Mouse (Mus musculus) lung, adult 2 months (tissue): ENCODE data around the gene Kcns3. TPM values are rescaled to one million over a fixed set of nuclear protein-coding genes. Genes with fewer than 3 reads are reported as not detected.
A peak's percentile ranks its signal among the peaks of the same experiment; 100 is the strongest.

Source experiments
- DNase-seq: peaks from one replicate; pipeline ENCODE4 v3.0.0; 2022
- H3K4me1 ChIP-seq: fragments of 200-500 bp; 2 replicates; pipeline ENCODE4 v1.6.1; 2011; ENCODE audit warnings: low read length; ENCODE audit not compliant: control insufficient read depth, insufficient read depth
- H3K4me3 ChIP-seq: fragments of 200-500 bp; replicated peaks from 2 replicates; pipeline ENCODE3; 2011; ENCODE audit warnings: low read depth, mild to moderate bottlenecking, control low read depth, low read length; ENCODE audit errors: extremely low read depth
- CTCF ChIP-seq: fragments of 200-500 bp; IDR thresholded peaks from 2 replicates; pipeline ENCODE4 v1.5.1; 2011; ENCODE audit warnings: mild to moderate bottlenecking, low read length, control low read depth; ENCODE audit not compliant: insufficient read depth
- POLR2A ChIP-seq: fragments of 200-500 bp; IDR thresholded peaks from 2 replicates; pipeline ENCODE4 v1.6.1; 2011; ENCODE audit warnings: low read depth, mild to moderate bottlenecking, control low read depth, low read length, borderline replicate concordance; ENCODE audit errors: extremely low read depth
- WGBS: fragments of 180-500 bp; shearing (Covaris S2); methylation state at CpG from one replicate; pipeline ENCODE4 v1.1.7; 2018; 5-methylcytosine and 5-hydroxymethylcytosine counted together
- polyA plus RNA-seq: library from polyadenylated mRNA; depleted of rRNA; stranded (reverse); fragments of >200 nt; gene quantifications from 2 replicates; pipeline ENCODE4 v1.2.3, GENCODE M21; 2012; rRNA removed

Kcns3 gene
- 8.2 and 10.0 TPM in 2 replicates for polyA plus RNA-seq

DNA sequence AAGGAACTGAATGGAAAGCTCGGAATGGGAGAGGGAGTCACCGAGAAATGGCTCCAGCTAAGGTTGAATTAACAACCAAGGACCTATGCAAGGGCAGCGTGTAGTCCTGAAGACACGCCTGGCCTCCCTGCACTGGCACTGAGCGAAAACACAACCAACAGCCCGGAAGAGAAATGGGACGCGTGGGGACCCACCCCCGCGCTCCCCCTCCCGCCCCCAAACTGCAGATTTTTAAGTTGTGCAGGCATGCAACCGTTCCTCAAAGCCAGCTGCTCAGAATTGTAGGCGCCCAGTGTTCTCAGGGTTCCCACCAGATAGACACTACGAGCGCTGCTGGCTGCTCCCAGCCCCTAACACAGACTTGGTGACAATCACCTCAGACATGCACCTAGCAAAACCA is at the start of gene Kcns3:
TSS of gene Kcns3 (minus strand) at position 42 of the 400 bp plus-strand sequence.
- WGBS: 32% methylated on average over 15 of the region's 15 CpGs
- DNase-seq: no peak
- Histone ChIP-seq H3K4me1 (no peaks in the 10 kb centered on the region), H3K4me3 (peak within 1 kb of the TSS; percentile 51)
- no peak for TF ChIP-seq CTCF
- TF ChIP-seq POLR2A: no peak

DNA sequence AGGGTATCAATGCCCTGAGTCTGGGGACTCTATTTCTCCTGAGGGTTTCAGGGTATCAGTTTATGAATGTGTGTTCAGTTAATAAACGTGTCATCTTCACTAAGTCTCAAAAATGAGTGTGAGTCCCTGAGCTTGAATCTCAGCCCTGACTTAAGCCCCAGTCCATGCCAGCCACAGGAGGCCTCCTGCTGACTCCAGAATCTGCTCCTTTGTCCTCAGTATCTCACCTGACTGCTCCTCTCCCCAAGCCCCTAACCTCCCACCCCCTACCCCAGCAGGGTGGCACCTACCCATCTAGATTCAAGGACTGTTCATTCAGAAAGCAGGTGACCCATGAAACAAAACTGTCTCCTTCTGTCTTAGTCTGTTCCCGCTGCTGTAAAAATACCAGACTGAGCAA is 47.7 kb upstream of the Kcns3 start:
- no peak for TF ChIP-seq POLR2A
- TF ChIP-seq CTCF: no peak
- Histone ChIP-seq H3K4me3 (no peak overlapping the region), H3K4me1 (0 out of 2 replicates have a peak, but pooled peaks cover 2% of the 10 kb centered on the region)
- 71% methylated on average over 2 of the region's 2 CpGs for WGBS
- DNase-seq: no peak

DNA sequence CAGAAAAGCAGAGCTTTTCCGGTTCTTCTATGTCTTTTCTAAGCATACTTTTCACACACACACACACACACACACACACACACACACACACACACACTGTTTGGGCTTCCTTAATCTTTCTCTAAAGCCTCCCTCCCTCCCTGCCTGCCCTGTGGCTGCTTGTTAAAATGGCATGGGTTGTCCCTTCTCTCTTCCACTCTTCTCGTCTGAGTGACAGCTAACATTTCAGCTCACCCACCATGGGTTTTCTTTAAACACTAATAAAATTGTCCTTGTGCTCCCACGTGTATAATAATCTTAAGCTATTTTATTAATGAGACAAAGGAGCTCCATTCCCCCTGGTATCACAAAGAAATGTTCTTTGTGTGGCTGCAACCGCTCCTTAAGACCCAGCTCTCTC is 47.2 kb upstream of the Kcns3 start:
- 55% methylated on average over 4 of the region's 4 CpGs for WGBS
- Histone ChIP-seq H3K4me3 (no peak overlapping the region), H3K4me1 (0 out of 2 replicates have a peak, but pooled peaks cover 2% of the 10 kb centered on the region)
- DNase-seq: no peak
- TF ChIP-seq POLR2A: no peak
- no peak for TF ChIP-seq CTCF

DNA sequence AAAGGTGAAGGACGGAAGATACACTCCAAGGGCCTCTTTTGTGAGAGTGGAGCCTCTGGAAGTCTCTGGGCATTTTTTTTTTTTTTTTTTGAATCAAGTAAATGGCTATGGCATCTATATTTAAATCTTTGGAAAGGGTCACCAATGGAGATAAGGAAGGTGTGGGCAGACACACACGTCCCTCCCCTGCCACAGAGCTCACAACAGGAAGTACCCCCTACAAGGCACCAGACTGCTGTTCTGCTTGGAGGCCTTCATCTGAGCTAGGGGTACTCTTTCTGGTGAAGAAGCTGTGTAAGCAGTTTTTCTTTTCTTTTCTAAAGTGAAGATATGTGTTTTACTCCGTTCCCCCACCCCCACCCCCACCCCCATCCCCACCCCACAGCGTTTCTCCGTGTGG is 46.0 kb upstream of the Kcns3 start:
- DNase-seq: no peak
- Histone ChIP-seq H3K4me1 (0 out of 2 replicates have a peak, but pooled peaks cover 2% of the 10 kb centered on the region), H3K4me3 (no peak overlapping the region)
- WGBS: 56% methylated on average over 5 of the region's 5 CpGs
- no peak for TF ChIP-seq CTCF
- TF ChIP-seq POLR2A: no peak

DNA sequence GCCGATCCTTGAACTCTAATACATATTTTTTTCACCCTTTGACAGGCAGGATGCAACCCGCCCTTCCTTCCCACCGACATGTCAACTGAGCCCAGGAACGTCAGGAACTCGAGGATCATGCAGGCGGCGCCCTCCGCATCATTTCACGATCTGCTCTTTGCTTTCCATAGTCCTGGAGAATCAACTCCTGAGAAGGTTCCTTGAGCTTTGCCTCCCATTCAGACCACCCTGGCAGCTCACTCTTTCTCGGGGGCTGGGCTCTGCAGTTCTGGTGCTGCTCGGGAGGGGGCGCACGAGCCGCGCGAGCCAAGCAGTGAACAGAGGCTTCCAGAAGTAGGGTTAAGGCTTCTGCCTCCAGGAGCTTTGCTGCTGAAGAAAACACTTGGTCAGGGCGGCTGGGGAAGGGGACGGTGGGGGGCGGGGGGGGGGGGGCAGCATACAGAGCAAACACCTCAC is 45.3 kb upstream of the Kcns3 start:
- WGBS: 2% methylated on average over 18 of the region's 19 CpGs
- Histone ChIP-seq H3K4me3 (no peak overlapping the region), H3K4me1 (0 out of 2 replicates have a peak, but pooled peaks cover 2% of the 10 kb centered on the region)
- DNase-seq: peak; percentile 74
- TF ChIP-seq POLR2A (no peak), CTCF (peak; percentile 66)

DNA sequence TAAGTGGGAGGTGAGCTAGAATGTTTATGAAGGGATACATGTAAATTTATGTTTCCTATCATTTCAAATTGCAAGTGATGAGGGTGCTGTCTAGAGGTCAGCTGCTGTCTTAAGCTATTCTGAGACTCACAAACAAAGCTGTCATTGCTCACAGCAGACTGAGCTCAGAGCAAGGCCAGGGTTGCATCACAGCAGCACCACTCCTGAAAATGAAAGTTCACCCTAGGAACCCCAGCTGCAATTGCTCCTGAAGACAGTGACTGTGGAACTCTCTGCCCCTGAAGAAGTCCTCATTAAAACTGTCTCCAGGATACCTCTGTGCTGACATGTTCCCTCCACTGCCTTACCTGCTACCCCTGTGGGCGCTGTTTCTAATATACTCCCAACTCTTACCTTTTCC is 44.2 kb upstream of the Kcns3 start:
- no peak for DNase-seq
- TF ChIP-seq POLR2A (no peak), CTCF (no peak)
- WGBS: 88% methylated on average over 1 of the region's 1 CpGs

DNA sequence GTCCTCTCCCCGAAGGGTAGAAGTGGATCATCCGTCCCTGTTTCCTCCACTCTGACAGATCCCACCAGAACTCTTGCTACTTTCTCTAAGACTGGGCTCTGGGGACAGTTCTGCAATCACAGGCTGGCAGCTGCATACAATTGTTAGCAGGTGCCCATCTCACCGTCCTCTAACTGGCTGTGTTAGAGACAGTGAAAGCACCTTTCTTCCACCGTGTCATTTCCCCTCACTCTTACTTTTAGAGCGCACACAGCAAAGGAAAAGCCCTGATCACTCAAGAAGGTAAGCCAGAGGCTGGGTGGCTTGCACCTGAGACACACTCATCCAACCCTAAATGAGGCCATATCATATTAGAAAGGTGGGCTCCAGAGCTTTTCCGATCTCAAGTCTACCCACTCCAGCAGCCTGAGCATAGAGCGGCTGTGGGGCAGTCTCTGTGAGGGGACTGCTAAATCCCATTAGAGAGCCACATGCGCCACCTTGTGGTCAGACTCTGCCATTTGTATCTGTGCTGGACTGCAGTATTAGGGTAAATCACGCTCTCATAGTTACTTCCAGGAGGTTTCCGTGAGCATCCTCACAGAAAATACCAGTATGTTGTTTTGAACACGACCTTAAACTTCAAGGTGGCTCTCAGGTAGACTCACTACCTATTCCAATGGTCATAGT is 27.8 kb upstream of the Kcns3 start:
- WGBS: 15% methylated on average over 11 of the region's 11 CpGs
- Histone ChIP-seq H3K4me1 (no peaks in the 10 kb centered on the region), H3K4me3 (no peak overlapping the region)
- DNase-seq: peak; percentile 69
- TF ChIP-seq POLR2A (no peak), CTCF (peak; percentile 68)

More for the DNA sequence above, 44.2 kb upstream of the Kcns3 start:
- Histone ChIP-seq H3K4me3 (no peak overlapping the region), H3K4me1 (0 out of 2 replicates have a peak, but pooled peaks cover 2% of the 10 kb centered on the region)

DNA sequence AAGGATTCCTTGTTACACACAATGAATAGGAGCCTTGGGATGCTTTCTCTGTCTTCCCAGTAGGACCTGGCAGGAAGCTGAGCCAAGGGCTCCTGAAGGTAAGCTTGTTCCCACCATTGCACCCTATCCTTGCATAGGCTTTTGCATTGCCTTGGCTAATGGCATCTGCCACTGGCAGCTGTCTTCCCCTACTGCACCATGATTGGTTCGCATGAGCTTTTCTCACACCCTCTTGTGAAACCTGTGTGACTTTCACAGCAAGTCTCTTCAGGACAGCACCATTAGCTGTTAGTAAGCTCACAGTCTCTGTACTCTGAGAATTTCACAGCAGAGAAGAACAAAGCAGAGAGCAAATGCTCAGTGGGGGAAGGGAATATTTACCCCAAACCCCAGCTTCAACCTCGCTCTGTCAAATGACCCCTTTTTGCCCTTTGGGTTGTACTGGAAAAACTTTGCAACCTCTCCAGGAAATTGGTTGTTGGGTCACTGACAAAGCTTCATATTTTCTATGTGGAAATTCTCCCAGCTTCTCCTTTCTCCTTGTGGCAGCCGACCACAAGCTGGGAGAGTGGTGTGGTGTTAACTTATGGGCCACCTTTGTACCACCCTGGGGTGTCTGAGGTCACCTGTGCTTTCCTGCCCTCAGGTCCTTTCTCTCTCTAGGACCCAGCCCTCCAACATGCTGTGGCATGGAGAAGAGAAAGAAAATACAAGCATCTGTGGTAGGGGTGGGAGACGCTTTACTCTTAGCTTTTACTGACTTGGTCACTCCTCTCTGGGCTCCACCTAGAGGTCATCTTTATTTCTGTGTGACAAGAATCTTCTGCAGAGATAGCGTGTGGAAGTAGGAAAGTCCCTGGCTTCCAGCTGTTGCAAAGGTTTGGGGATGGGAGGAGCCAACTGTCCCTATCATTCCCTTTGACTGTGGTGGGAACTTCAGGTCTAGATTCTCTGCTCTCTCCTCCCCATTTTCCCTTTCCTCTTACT is 26.8 kb upstream of the Kcns3 start:
- DNase-seq: no peak
- 21% methylated on average over 5 of the region's 5 CpGs for WGBS

DNA sequence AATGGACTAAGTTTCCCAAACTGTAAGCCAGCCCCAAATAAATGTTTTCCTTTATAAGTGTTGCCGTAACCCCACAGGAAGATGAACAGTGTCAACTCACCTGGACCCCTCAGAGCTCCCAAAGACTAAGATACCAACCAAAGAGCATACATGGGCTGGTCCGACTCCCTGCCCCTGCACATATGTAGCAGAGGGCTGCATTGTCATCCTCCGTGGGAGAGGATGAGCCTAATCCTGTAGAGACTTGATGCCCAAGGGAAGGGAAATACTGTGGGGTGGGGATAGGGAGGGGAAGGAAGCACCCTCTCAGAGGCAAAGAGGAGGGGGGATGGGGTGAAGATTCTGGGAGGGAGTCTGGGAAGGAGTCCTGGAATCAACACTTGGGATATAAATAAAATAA is 7.8 kb upstream of the Kcns3 start:
- DNase-seq: no peak
- no peak overlapping the region for H3K4me3 ChIP-seq
- 87% methylated on average over 3 of the region's 3 CpGs for WGBS

More for the DNA sequence above, 26.8 kb upstream of the Kcns3 start:
- Histone ChIP-seq H3K4me1 (no peaks in the 10 kb centered on the region), H3K4me3 (no peak overlapping the region)
- TF ChIP-seq POLR2A (no peak), CTCF (no peak)

More for the DNA sequence above, 7.8 kb upstream of the Kcns3 start:
- no peak for TF ChIP-seq POLR2A
- no peak for TF ChIP-seq CTCF
- H3K4me1 ChIP-seq: no peaks in the 10 kb centered on the region
